Mouse (Mus musculus): ENCODE data around the gene Wdr38.
"Not testable (repeated sequence)": the region's sequence is repeated elsewhere in the genome, so short reads cannot be mapped to it uniquely, and the experiment has no call there.

The Wdr38 gene

DNA sequence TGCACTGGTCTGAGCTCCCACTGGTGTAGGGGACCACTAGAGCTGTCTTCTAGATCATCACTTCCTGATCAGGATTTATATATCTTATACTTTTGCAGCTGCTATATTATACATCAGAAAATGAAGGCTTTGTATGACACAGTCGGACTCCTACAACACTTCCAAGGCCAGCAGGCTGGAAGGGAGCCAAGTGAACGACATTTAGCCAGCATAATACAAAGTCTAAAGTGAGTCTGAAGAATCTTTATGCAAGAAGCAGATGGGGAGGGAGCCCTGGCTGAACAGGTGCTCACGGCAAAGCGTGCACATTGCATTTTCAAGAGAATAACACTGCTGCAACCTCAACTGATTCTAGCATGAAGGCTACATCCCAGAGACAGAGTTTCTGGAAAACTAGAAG is 4.8 kb upstream of the Wdr38 start:
- no peak for DNase-seq (ENCODE audit: low read depth, low spot score)

DNA sequence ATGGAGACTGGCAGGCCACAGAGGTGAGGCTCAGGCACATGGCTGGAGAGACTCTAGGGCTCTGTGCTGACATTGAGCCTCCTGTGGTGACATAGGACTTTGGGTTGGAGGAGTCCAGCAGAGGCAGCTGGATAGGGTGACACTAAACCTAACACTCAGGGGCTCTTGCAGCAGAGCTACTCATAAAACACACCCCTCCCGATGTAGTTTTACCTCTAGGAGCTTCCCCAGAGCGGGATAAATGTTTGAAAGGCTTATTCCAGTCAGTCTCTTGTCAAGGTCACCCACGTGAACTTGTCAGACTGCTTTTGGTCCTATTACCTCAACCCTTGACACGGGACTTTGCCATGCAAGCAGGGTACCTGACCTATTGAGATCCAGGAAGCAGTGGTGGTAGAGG is 2.1 kb downstream of the Wdr38 start:
- no peak for DNase-seq (ENCODE audit: low read depth, low spot score)

GRCm38 (mm10) chr2:38999910-39000586 is 2.8 kb downstream of the Wdr38 start:
- DNase-seq (ENCODE audit: low read depth, low spot score), result no peak

DNA sequence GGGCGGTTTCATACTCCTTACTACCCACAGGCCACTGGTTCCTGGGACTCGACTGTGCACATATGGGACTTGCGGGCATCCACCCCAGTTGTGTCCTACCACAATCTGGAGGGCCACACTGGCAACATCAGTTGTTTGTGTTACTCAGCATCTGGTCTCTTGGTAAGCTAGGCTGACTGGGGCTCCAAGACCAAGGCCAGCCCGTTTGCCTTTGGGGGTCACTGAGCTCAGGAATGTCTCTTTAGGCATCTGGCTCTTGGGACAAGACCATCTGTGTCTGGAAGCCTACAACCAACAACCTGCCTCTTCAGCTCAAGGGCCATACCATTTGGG is 3.3 kb downstream of the Wdr38 start:
- no peak for DNase-seq (ENCODE audit: low read depth, low spot score)

- no peak for DNase-seq (ENCODE audit: low read depth, low spot score)
Measured at GRCm38 (mm10) chr2:39001866-39002265, 4.6 kb downstream of the Wdr38 start.

GRCm38 (mm10) chr2:39003106-39003505 is 5.8 kb downstream of the Wdr38 start:
- DNase-seq (ENCODE audit: low read depth, low spot score), result peak; percentile 51

- DNase-seq (ENCODE audit: low read depth, low spot score), result peak; percentile 29
Measured at GRCm38 (mm10) chr2:39003512-39003911, 6.2 kb downstream of the Wdr38 start.

GRCm38 (mm10) chr2:39004372-39004771 is 7.1 kb downstream of the Wdr38 start:
- DNase-seq (ENCODE audit: low read depth, low spot score), result peak; percentile 66

GRCm38 (mm10) chr2:39004880-39005435 is 7.7 kb downstream of the Wdr38 start, which contains the start of gene Arpc5l:
Arpc5l (plus strand) TSS chr2:39005348.
- DNase-seq (ENCODE audit: low read depth, low spot score), result peak; percentile 95

DNA sequence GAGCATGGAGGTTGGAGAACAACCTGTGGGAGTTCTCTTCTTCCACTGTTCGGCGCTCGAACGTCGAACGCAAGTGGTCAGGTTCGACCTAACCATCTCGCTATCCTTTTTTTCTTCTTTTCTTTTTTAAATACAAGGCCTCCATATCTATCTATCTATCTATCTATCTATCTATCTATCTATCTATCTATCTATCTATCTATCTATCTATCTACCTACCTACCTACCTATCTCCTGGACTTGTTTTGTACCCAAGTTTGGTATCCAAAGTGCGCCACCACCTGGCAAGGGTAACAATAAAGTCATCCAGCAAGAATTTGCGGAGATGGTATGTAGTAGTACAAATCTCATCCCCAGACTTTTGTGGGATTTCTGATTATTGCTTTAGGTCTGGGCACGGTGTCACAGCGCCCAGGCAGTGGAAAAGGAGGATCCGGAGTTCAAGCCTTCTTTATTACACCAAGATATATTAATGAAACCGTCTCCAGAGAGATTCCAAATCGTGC is 8.4 kb downstream of the Wdr38 start, which contains the start of gene Rpl35:
TSS of gene Rpl35 (minus strand) at position 51 of the 506 bp plus-strand sequence.
- DNase-seq (ENCODE audit: low read depth, low spot score), result peak; percentile 82

DNA sequence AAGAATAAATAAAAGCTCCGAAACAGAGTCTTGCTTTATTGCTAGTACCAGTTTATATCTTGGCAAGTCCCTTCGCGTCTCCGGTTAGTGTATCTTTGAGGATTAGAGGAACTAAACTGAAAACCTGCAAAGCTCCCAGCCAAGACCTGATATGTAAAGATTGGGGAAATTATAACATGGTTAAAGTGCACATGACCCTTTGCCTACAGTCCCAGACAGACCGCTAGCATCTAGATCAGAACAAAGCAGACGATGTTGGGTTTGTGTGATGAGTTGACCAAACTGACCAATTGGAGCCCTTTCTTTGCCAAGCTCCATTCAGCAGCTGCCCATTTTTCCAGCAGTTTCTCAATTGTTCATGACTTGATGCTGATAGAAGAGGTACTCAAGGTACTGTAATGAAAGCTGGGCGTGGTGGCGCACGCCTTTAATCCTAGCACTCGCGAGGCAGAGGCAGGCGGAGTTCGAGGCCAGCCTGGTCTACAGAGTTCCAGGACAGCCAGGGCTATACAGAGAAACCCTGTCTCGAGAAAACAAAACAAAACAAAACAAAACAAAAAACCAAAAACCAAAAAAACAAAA is 9.0 kb downstream of the Wdr38 start:
- no peak for DNase-seq (ENCODE audit: low read depth, low spot score)

DNA sequence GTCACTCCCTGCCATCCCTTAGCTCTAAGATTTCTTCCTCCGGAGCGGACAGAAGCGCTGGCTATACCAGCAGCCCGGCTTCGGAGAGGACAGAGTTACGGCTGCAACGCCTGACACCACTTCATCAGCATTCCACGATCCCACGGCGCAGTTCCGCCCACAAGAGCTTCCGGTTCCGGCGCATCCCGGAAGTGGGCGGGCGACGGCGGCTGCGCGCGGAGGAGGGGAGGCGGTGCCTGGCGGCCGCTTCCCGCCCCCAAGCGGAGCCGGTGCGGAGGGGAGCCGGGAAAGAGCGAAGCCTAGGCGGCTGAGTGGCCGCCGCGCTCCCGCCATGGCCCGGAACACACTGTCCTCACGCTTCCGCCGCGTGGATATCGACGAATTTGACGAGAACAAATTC is 10.6 kb downstream of the Wdr38 start:
- peak; percentile 92 for DNase-seq (ENCODE audit: low read depth, low spot score)

GRCm38 (mm10) chr2:39008350-39008851 is 11.1 kb downstream of the Wdr38 start:
- DNase-seq (ENCODE audit: low read depth, low spot score), result peak; percentile 54

DNA sequence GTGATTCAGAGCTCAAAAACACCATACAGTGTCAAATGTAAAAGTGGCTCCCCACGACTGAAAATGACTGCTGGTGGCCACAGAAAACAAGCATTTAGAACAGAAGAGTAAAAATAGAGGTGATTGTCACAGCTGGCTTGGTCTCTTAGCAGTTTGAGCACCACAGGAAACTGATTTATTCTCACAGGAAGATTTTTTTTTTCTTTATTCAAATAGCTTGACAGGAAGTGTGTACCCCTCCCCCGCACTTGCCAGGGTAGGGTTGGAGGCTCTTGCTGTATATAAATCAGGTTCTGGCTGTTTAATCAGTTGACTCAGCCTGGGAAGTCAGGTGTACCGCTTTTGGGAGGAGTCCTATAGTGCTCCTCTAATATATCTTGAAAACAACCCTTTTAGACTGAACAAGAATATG is 11.7 kb downstream of the Wdr38 start:
- peak; percentile 65 for DNase-seq (ENCODE audit: low read depth, low spot score)

DNA sequence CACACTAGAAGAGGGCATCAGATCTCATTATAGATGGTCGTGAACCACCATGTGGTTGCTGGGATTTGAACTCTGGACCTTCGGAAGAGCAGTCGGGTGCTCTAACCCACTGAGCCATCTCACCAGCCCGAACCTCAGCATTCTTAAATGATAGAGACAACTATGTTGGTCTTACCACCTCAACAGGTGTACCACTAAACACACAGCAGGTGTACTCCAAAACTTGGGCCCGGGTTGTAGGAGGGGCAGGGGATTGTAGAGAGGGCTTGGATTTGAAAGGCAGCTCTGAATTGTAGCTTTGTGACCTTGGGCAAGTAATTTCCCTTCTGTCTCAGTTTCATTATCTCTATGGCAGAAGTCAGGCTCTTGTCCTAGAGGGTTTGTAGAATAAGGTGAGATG is 12.9 kb downstream of the Wdr38 start:
- DNase-seq (ENCODE audit: low read depth, low spot score), result not testable (repeated sequence)

DNA sequence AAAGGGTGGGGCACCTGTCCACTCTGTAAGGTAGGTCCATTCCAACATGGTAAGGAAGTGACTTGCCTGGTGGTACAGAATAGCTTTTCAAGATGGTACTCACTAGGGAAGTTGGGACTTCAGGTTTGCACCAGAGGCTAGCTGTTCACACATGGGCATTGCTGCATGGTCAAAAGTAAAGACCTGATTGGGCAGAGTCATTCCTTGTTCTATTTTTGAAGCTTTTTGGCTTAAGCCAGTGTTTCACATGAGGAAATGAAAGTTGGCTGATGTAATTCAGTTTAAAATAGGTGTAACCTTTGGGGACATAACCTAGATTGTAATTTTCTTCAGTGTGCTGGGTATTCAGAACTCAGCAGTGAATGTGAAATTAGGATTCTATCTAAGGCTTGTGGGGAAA is 14.0 kb downstream of the Wdr38 start:
- peak; percentile 63 for DNase-seq (ENCODE audit: low read depth, low spot score)

- no peak for DNase-seq (ENCODE audit: low read depth, low spot score)
Measured at GRCm38 (mm10) chr2:39011971-39012370, 14.7 kb downstream of the Wdr38 start.

DNA sequence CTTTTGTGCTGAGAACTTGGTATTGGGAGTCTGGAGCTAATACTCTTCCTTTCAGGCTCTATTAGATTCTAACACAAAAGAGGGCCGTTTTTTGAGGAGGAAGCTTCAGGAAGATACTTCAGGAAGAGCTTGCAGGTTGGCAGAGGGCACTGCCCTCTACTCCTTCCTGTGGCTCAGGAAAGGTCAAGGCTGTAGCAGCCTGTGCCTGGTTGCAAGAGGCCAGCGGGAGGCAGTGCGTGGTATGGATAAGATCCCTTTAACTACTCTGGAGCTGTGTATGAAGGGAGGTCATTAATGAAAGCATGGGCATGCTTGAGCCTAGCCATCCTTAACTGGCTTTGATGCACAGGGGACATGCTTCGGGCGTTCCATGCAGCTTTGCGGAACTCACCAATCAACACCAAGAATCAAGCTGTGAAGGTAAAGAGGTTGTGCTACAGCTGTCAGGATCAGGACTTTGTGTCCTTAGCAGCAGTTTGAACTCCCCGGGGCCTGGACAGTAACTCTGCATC is 15.5 kb downstream of the Wdr38 start:
- DNase-seq (ENCODE audit: low read depth, low spot score), result no peak

GRCm38 (mm10) chr2:39016581-39016980 is 19.3 kb downstream of the Wdr38 start:
- no peak for DNase-seq (ENCODE audit: low read depth, low spot score)

DNA sequence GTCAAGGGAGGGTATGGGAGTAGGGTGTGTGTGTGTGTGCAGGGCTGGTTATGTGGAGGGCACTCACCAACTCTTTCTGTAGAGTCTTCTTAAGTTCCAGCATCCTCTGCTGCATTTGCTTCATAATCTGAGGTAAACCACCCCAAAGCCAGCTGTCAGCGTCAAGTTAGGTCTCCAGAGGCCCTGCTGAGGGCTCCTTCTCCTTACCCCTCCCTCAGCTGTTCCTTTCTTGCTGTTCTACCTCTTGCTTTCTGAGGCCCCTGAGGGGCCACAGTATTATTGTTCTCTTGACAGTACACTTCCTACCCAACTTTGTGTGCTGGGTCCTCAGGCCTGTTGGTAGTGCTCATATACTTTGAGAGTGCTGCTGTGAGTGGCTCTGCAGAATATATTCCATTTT is 22.7 kb downstream of the Wdr38 start:
- DNase-seq (ENCODE audit: low read depth, low spot score), result no peak

DNA sequence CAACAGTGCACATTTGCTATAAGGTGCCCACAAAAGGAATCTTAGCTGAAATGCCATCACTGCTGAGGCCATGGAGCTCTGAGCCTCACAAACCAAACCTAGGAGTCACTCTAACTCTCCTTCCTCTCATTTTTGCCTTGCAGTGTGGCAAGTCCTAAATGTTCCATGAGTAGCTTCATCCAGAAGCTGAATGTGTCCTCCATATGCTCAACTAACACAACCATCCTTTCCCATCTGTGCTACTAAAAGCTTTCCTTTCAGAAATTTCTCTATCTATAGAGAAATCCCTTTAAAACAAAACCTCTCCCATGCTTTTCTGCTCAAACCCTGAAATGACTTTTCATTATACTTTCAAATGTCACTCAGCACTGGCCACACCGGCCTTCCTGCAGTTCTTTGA is 34.3 kb downstream of the Wdr38 start:
- DNase-seq (ENCODE audit: low read depth, low spot score), result no peak

- no peak for DNase-seq (ENCODE audit: low read depth, low spot score)
Measured at GRCm38 (mm10) chr2:39040215-39040614, 42.9 kb downstream of the Wdr38 start.

DNA sequence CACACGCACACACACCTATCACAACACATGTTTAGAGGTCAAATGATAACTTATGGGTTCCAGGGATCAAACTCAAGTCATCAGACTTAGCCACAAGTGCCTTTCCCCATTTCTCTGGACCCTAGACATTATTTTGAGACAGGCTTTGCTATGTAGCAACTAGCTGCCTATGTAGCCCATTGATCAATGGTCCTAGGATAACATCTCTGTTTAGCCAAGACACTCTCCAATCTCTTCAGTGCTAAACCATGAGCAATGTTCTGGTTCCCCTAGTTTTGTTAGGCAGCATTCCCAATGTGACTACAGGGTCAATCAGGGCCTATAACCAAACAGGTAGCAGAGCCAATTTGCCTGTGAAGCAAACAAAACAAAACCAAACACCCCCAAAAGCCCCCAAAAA is 51.2 kb downstream of the Wdr38 start:
- DNase-seq (ENCODE audit: low read depth, low spot score), result no peak
